Mouse (Mus musculus) spleen, adult 12 weeks (tissue): Measurements from ENCODE around the gene Dnajc22.

Experiments used
- DNase-seq: peaks from one replicate; pipeline ENCODE4 v3.0.0; 2022; ENCODE audit warnings: low spot score

The Dnajc22 gene

GRCm38 (mm10) chr15:99115065-99115423, 22.1 kb downstream of the Dnajc22 start:
- DNase-seq = no peak

GRCm38 (mm10) chr15:99116539-99116938, 23.6 kb downstream of the Dnajc22 start:
- no peak for DNase-seq

GRCm38 (mm10) chr15:99120814-99121213, 27.8 kb downstream of the Dnajc22 start:
- no peak for DNase-seq

- DNase-seq = no peak
Measured at GRCm38 (mm10) chr15:99122642-99123041, 29.7 kb downstream of the Dnajc22 start.

GRCm38 (mm10) chr15:99125711-99126080, 32.7 kb downstream of the Dnajc22 start, which contains the start of gene Spats2:
Gene Spats2 (plus strand): TSS chr15:99125916.
- no peak for DNase-seq

GRCm38 (mm10) chr15:99126081-99126815, 33.3 kb downstream of the Dnajc22 start:
- no peak for DNase-seq

GRCm38 (mm10) chr15:99126816-99127365, 33.9 kb downstream of the Dnajc22 start:
- DNase-seq = no peak

GRCm38 (mm10) chr15:99127851-99128522, 35.0 kb downstream of the Dnajc22 start:
- no peak for DNase-seq

GRCm38 (mm10) chr15:99129441-99129840, 36.5 kb downstream of the Dnajc22 start:
- no peak for DNase-seq

GRCm38 (mm10) chr15:99129956-99130910, 37.3 kb downstream of the Dnajc22 start:
- DNase-seq = no peak

GRCm38 (mm10) chr15:99138389-99138788, 45.4 kb downstream of the Dnajc22 start:
- no peak for DNase-seq

GRCm38 (mm10) chr15:99139669-99140068, 46.7 kb downstream of the Dnajc22 start:
- no peak for DNase-seq

GRCm38 (mm10) chr15:99150516-99150915, 57.5 kb downstream of the Dnajc22 start:
- no peak for DNase-seq

GRCm38 (mm10) chr15:99151324-99151723, 58.4 kb downstream of the Dnajc22 start:
- DNase-seq = no peak

- no peak for DNase-seq
Measured at GRCm38 (mm10) chr15:99153466-99153865, 60.5 kb downstream of the Dnajc22 start.
